Mouse (Mus musculus): ENCODE results near the gene Hnf1b.

Gene Hnf1b

GRCm38 (mm10) chr11:83896430-83897410 is 46.9 kb downstream of the Hnf1b start:
- DNase-seq (ENCODE audit: low spot score): no peak

GRCm38 (mm10) chr11:83897569-83897968 is 47.7 kb downstream of the Hnf1b start:
- DNase-seq (ENCODE audit: low spot score): no peak

- no peak for DNase-seq (ENCODE audit: low spot score)
These were observed 52.9 kb downstream of the Hnf1b start for GRCm38 (mm10) chr11:83902812-83903211.

- DNase-seq (ENCODE audit: low spot score): no peak
These were observed 55.9 kb downstream of the Hnf1b start for GRCm38 (mm10) chr11:83905756-83906155.

- peak; percentile 86 for DNase-seq (ENCODE audit: low spot score)
These were observed 58.5 kb downstream of the Hnf1b start for GRCm38 (mm10) chr11:83908376-83908775.

GRCm38 (mm10) chr11:83913824-83914311 is 64.0 kb downstream of the Hnf1b start:
- DNase-seq (ENCODE audit: low spot score): no peak

GRCm38 (mm10) chr11:83914501-83914900 is 64.6 kb downstream of the Hnf1b start:
- DNase-seq (ENCODE audit: low spot score): no peak

- no peak for DNase-seq (ENCODE audit: low spot score)
These were observed 72.7 kb downstream of the Hnf1b start for GRCm38 (mm10) chr11:83922600-83922999.

GRCm38 (mm10) chr11:83927097-83927496 is 77.2 kb downstream of the Hnf1b start:
- no peak for DNase-seq (ENCODE audit: low spot score)

- peak; percentile 68 for DNase-seq (ENCODE audit: low spot score)
These were observed 82.7 kb downstream of the Hnf1b start for GRCm38 (mm10) chr11:83932506-83933106.

- no peak for DNase-seq (ENCODE audit: low spot score)
These were observed 83.5 kb downstream of the Hnf1b start for GRCm38 (mm10) chr11:83933376-83933775.

- peak; percentile 77 for DNase-seq (ENCODE audit: low spot score)
These were observed 86.3 kb downstream of the Hnf1b start for GRCm38 (mm10) chr11:83935986-83936665.

GRCm38 (mm10) chr11:83938556-83938955 is 88.7 kb downstream of the Hnf1b start:
- no peak for DNase-seq (ENCODE audit: low spot score)

- peak; percentile 85 for DNase-seq (ENCODE audit: low spot score)
These were observed 92.3 kb downstream of the Hnf1b start, which contains the start of gene Ddx52 for GRCm38 (mm10) chr11:83941950-83942840. Gene Ddx52, plus strand, starts transcription at chr11:83942062.

All from yolk sac, embryonic 10.5 days (tissue).